Mouse (Mus musculus): ENCODE results near the gene Sipa1l1.

- TF ChIP-seq CTCF (IDR thresholded peaks at IDR 0.05; ENCODE audit: extremely low read depth, insufficient read depth, low read length) = no peak
- no peak for TF ChIP-seq POLR2A (IDR thresholded peaks at IDR 0.05; ENCODE audit: extremely low read depth, insufficient read depth, low read length)
Observed at GRCm38 (mm10) chr12:82338550-82338949, 169.4 kb downstream of the Sipa1l1 start.

Measured in cortical plate, adult 2 months (tissue).